Mouse (Mus musculus) adrenal gland, adult 2 months (tissue): ENCODE results near the gene Gm45837. TPM values are rescaled to one million over a fixed set of nuclear protein-coding genes. Genes with fewer than 3 reads are reported as not detected.

ENCODE experiments used
- DNase-seq: peaks from one replicate; pipeline ENCODE4 v3.0.0; 2021
- long read RNA-seq: library from polyadenylated mRNA; stranded (forward); transcript quantifications from one replicate; pipeline ENCODE4 v2.0.0, GENCODE M21; 2021
- polyA plus RNA-seq: library from polyadenylated mRNA; depleted of rRNA; stranded (reverse); fragments of >200 nt; gene quantifications from 2 replicates; pipeline ENCODE4 v1.2.3, GENCODE M21; 2012; rRNA removed
- total RNA-seq, 2 experiments: library from RNA; stranded (reverse); gene quantifications; 2 replicates each; pipeline ENCODE4 v1.2.3; 2021

Gene Gm45837
- not detected for total RNA-seq
- polyA plus RNA-seq = 0.29 and 0.93 TPM in 2 replicates
- long read RNA-seq, partial matches to known transcripts = 33 of 43 reads
- long read RNA-seq, other reads (novel, unspliced or antisense) = 10 of 43 reads

DNA sequence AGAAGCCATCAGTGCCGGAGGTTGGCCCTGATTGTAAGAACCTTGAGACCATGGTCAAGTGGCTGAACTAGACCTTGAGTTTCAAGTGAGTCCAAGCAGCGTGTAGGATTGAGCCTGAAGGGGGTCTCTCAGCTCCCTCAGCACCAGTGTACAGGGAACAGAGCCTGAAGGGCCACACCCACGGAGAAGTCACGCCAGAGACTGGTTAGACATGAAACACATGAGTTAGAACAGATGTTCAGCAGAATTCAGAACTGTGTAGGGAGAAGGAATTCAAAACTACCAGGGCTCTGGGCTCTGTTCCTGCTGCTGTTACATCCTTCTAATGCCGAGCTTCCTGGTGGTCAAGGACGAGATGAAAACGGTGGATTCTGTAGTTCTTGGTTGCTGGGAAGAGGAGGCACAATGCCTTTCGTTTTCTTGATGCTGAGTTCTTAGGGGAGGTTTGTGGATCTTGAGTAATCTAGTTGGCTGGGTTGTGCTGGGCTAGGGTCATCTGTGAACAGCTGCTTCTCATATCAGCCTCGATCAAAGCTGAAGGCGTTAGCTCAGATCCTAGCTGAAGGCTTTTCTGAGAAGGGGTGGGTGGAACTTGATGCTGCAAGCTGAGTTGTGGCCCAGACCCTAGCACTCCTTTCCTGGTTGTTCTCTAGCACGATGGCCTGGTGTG is at the start of gene Gm45837:
TSS of gene Gm45837 (plus strand) at position 620 of the 670 bp plus-strand sequence.
- DNase-seq = no peak

DNA sequence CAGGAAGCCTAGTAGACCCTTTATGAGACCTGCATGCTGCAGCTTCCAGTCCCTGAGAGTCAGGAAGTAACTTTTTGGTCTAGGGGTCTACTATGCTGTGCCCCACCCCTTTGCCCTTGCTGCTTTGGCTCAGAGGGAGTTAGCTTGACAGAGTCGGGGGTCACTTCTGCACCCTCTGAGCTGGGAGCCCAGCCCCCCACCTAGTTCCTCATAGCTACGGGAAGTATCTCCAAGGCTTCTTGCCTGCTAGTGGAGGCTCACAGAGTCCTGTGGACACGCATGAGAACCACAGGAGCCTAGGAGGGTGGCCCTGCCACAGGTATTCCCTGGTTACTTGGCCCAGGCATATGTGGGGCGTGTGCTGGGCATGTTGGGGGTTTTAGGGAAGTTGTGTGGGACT is 49.7 kb upstream of the Gm45837 start:
- DNase-seq = no peak

DNA sequence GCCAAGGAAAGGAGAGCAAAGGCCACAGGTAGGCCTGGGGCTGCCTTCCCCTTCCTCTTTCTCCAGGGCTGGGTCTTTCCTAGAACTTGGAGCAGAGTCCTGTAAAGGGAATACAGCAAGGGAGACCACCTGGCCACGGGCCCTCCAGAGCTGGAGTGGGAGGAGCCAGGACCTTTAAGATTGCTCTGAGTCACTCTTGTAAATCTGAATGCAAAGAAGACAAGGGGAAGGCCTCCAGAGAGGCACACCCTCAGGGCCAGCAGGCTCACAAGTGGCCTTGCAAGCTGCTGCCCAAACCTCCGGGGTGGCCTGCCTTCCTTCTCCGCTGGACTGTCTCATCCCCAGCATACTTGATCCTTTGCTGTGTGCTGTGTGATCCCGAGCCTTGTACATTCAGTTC is 48.9 kb upstream of the Gm45837 start:
- peak; percentile 46 for DNase-seq

DNA sequence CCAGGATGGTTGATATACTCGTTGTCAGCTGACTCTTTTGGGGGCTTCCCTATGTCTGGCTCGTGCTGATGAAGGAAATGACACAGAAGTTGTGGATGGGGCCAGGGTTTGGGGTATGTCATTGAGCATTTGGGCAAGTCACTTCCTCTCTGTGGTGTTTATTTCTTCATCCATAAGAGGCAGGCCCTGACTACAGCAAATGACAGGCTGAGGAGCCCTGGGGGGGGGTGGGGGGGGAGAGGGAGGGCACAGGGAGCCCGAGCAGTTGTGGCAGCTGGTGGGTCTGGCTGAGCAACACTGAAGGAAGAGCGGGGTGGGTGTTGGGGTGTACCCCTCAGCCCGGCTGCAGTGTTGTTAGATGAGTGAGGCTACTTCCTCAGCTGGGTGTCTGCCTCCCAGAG is 47.9 kb upstream of the Gm45837 start:
- DNase-seq = no peak

DNA sequence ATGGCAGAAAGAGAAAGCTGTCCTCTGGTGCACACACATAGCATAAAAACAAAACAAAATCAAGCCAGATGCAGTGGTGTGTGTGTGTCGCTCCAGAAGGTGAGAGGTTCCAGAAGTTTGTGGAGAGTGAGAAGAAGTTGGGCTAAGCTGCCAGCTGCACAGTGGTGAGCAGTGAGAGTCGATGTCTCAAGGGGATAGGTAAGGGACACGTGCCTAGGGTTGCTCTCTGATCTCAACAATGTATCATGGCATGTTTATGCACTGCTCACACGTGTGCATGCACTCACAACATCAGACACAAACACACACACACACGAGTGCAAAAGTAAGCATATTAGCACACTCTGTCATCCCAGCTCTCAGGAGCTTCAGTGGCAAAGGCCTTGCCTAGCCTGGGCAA is 46.8 kb upstream of the Gm45837 start:
- no peak for DNase-seq

DNA sequence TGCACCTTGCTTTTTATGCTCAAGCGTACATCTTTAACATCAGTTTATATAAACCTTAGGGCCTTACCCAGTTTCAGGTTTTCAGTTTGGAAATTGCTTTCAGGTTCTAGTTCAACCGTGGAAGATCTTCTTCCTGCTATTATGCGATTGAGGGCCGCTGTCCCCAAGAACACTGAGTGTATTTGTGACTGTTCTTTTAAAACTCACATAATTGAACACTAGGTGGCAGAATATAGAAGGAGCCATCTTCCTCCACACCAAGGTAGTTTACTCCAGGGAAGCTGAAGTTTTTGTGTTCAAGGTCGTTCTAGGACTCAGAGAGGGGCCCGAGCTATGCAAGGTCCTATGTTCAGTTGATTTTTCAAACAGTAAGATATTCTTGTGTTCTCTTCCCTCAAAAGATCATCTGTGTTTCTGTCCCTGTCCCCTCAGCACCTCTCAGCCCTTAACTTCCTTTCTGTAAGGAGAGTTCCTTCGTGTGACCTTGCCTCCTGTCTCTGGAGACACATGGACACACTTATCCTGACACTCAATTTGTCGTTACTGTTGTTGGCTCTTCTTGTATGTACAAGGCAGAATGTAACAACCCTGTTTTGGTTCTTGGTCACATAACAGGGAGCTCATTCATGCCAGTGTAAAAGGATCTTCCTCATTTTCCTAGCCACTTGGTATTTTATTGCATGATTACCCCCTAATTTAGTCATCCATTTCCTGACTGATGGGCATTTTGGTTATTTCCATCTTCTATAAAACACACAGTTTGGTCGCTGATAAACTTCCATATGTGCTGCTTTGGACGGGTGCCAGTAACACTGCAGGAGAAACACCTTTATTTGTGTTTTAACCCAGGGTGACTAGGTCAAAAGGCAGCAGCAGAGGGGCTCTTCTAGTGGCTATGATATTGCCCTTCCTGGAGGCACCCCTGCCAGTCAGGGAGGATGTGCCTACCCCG is 42.5 kb upstream of the Gm45837 start:
- DNase-seq = no peak

DNA sequence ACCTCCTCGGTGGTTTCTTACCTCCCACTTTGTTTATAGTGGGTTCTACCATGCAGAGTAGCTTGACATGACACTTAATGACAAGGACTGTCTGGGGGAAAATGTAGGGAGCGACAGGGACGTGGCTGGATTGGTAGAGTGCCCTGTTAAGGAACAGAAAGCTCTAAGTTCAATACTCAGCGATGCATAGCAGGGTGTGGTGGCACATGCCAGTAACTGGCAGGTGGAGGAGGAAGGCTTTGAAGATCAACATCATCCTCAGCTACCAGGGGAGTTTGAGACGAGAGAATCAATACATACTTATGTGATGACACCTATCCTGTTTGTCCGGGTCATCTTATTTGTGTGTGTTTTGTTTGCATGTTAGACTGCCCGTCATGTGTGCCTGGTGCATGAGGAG is 41.0 kb upstream of the Gm45837 start:
- no peak for DNase-seq

DNA sequence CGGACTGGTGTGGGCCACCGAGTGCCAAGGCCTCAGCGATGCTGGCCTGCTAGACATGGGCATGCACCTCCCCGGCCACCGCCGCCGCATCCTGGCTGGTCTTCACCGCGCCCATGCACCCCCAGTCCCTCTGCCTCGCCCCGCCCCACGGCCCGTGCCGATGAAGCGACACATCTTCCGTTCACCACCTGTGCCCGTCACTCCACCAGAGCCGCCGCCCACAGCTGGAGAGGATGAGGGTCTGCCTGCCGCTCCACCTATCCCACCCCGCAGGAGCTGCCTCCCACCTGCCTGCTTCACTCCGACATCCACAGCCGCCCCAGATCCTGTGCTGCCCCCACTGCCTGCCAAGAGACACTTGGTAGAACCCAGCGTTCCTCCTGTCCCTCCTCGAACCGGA is 37.6 kb upstream of the Gm45837 start:
- no peak for DNase-seq

DNA sequence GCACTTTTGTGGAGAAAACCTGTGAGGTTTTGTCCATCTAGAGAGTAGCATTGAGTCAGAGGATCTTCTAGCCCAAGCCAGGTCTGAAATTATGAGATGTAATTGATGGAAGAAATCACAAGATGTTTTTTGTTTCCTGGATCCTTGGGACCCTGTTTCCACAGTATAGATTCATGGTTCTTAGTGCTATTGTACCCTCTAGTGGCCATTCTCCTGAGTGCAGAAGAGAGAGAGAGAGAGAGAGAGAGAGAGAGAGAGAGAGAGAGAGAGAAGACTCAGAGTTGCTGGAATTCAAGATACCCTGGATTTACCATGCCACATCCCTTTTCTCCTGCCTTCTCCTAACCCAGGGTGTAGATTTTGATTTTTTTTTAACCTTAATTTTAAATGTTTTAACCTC is 36.5 kb upstream of the Gm45837 start:
- no peak for DNase-seq

DNA sequence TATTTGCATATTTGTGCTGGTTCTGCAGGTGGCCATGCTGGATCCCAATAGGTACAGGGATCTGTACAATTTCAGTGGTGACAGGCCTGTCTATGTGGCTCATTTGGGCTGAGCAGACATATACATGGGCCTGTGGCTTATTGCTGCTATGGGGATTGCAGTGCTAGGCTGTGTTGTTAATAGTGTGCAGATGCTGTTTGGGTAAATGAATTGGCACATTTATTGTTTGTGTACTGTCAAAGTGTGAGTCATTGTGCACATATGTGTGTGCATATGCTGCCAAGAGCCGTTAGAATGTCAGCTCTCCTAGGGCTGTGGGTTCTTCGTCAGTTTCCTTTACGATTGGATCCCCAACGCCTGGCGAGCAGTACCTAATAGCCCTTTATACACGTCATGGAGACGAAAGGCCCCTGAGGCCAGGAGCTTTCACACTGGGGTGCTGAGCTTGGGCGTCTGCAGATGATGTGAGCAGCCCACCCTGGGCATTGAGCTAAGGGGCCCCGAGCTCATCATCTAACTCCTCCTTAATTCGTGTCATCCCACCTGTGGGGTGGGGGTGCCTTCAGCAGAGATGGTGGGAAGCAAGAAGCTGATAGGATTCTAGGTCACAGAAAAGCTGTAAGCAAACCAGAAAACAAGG is 33.9 kb upstream of the Gm45837 start:
- no peak for DNase-seq

DNA sequence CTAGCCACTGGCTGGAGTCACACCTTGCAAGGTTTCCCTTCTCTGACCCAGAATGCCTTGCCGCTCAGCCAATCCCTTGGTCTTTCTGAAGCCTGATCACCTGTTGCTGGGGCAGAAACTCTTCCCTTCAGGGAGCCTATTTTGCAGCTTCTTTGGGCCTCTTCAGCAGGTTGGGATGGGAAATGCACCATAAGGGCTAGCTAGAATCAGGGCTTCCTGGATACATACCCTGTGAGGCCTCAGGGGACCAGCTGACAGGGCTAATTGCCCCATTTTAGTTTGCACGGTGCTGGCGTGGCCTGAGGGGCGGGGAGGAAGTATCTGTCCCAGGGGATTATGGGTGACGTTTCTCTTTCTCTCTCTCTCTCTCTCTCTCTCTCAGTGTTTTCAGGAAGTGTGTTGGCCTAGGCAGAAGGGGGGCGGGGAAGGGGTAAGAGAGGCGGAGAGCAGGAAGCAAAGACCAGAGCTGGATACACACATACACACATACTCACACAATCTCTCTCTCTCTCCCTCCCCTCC is 32.9 kb upstream of the Gm45837 start:
- DNase-seq = peak; percentile 77

DNA sequence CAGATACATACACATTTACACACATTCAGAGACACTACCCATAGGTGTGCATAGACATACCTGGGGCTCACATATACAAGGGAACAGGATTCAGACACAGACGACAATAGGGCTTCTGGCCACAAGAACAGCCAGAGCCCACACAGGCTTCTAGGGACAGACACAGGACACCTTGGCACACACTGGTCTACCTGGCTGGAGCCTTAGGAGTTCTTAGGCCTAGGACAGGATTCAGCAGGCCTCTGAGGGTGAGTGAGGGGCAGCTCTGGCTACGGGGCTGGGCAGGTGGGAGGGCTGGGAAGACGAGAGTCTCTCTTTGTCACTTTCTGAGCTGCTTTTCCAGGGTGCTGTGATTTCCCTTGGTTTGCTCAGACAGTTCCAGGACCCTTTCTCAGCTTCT is 32.4 kb upstream of the Gm45837 start:
- DNase-seq = no peak

DNA sequence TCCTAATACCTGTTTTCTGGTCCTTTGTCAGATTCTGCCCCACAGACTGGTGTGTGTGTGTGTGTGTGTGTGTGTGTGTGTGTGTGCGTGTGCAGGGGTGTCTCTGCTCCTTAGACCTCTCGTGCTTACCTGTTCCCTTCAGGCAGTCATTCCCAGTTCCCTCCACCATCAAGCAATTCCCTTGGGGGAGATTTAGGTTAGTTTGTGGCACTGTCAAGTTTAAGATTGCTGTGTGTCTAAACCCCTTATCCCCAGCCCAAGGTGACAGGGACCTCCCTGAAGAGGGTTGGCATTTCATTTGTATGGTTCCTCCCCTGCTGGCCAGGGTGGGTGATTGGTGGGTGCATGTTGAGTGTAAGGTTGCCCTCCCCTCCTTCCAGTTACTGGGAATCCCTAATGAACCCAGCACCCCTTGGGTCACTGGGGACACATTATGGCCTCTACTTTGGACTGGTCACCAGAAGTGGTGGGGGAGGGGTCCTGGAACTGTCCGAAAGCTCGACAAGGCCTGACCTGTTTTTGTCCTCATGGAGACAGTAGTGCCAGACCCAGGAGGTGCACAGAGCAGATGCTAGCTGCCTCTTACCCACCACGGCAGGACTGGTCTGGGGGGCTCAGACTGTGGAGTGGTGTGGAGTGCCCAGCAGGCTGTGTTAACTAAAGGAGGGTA is 31.8 kb upstream of the Gm45837 start:
- no peak for DNase-seq

DNA sequence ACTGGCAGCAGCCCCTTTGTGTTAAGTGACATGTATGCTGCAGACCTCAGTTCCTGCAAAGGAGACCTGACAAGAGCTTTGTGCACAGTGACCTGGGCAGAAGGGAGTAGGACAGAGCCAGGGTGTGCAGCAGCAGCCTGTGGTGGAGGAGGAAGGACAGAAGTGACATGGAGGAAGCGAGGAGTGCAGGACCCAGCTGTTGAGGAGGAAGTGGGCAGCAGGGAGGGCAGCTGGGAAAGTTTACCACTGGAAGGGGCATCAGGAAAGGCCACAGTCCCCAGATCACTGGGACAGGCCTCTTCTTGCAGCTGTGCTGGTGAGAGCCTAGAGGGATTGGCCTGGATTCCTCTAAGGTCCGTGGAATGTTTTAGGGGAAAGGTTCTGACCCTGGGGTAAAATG is 31.0 kb upstream of the Gm45837 start:
- DNase-seq = no peak

DNA sequence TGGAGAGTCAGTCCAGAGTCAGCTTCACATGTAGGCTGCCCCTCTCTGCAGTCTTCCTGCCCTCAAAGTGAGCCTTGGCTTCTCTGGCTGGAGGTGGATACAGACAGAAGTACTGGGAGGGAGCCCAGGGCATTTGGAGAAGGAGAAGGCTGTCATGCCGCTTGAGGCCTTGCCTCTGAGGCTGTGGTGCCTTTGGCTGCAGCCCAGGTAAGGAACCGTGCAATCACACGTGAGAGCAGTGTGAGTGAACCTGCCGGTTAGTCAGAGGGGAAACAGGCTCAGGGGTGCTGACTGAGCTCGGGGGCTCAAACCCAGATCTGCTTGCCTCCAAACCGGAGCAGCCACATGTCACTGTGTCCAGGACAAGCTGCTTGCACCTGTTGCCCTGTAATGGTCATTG is 29.2 kb upstream of the Gm45837 start:
- DNase-seq = no peak

DNA sequence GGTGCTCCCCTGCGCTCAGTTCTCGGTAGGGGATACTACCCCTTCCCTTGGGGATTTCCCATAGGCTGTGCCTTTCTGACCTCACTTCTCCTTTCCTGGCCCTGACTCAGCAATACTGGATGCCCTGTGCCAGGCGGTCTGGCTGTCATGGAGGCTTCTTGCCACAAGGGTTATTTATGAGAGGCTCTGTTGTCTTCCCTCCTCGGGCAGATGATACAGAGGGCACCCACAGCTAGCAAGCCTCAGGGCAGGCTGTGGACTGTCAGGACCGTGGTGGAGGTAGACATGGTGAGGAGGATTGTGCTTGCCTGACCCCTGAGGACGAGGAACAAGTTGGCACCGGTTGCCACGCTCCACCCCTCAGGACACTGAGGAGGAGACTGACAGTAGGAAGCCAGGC is 28.3 kb upstream of the Gm45837 start:
- DNase-seq = peak; percentile 59

DNA sequence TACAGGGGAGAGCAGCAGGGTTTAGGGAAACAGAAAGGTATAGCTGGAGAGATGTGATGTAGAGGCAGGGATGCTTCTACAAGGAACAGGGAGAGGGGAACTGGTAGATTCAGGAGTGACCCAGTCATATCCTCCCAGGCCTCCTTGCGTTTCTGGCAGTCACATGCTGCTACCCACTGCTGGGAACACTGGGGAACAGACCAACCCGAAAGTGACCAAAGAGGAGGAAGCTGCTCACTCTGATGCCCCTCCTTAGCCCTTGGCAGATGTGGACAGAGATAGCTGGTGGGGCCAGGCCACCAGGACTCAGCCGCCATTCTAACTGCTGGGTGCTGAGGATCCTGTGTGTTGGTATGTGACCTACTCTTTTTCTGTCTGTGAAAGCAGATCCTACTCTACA is 26.9 kb upstream of the Gm45837 start:
- DNase-seq = peak; percentile 31

DNA sequence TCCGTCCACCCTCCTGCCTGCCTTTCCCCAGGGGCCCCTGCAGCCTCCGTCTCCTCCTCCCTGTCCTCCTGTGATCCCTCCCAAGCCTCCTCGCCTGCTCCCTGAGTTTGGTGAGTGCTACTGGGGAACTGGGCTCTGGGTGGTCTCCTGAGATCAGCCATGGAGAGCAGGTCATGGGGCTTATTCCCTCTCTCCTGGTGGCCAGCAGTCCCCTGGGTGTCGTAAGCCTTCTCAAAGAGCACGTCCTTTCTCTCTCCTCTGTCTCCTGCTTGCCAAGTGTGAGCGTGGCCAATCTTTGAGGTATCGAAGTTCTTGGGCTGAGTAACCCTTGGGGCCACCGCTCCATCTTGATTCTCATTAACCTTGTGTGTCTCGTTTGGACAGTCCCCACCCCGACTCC is 25.8 kb upstream of the Gm45837 start:
- DNase-seq = no peak

DNA sequence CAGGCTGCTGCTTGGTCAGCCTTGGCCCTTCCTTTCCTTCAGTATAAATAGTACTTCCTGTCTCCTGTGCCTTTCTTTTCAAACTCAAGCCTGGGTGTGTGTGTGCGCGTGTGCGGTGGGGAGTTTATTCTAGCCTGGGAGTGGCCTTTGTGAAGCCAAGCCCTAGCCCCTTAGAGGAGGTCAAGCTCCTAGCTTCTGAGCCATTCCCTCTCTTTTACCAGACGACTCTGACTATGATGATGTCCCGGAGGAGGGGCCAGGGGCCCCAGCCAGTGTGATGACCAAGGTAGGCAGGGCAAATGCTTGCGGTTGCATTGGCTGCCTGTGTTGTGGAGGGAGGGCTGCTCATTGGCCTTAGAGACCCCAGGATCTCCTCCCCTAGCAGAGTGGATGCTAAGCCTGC is 25.4 kb upstream of the Gm45837 start:
- DNase-seq = no peak

DNA sequence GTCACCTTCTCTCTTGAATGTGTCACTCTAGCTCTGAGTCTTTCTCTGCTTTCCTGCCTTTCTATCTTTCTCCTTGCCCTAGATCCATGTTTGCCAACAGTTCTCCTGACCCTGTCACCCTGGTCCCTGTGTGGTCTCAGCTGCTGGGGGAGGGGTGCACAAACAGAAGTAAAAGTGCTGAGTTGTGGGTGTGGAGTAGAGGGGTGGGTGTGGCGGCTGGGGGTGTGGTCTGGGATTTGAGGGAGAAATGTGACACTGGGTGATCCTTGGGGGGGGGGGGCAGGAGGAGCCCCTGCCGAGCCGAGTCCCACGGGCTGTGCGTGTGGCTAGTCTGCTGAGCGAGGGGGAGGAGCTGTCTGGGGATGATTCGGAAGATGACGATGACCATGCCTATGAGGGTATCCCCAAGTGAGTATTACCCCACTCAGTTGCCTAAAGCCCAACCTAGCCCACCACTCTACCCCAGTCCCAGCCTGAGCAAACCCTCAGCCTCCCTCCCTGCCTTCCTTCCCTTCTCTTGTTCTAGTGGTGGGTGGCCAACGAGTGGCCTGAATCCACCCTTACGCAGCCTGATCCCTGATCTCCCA is 24.7 kb upstream of the Gm45837 start:
- no peak for DNase-seq

DNA sequence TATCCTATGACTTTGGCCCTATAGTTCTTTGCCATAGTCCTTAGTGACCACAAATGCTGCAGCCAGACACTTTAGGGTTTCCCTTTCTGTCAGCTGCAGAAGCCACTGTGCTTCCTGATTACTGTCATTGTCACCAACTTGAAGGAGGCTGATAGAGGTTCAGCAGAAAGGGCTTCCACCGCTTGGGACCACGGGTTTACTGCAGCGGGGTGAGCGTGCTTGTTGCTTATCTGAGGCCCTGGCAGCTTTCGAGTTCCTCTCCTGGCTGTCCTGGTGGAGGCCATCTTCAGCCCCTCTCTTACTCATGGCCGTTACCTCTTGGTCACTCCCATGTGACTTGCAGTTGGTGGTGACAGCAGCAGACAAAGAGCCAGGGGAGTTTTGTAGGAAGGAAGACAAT is 21.4 kb upstream of the Gm45837 start:
- no peak for DNase-seq
